Mouse (Mus musculus) lung, postnatal 0 days (tissue): ENCODE data around the gene Nup214. TPM values are rescaled to one million over a fixed set of nuclear protein-coding genes. Genes with fewer than 3 reads are reported as not detected.

ENCODE experiments used
- ATAC-seq: fragments of 200-750 bp; cut with Nextera tagmentation; 2 replicates; pipeline ENCODE4 v1.8.0; 2017; ENCODE audit warnings: moderate library complexity
- DNase-seq: peaks from one replicate; pipeline ENCODE4 v3.0.0-alpha.2; 2016; ENCODE audit warnings: low spot score
- H3K27ac ChIP-seq: fragments of 300-500 bp; sonication (generic); 2 replicates; pipeline ENCODE4 v1.5.1; 2014; ENCODE audit warnings: antibody characterized with exemption, mild to moderate bottlenecking, low read length, mixed read lengths
- H3K27me3 ChIP-seq: fragments of 300-500 bp; sonication (generic); replicated peaks from 2 replicates; pipeline ENCODE4 v1.6.1; 2014; ENCODE audit warnings: low read length, mixed read lengths; ENCODE audit not compliant: insufficient read depth
- H3K36me3 ChIP-seq: fragments of 300-500 bp; sonication (generic); 2 replicates; pipeline ENCODE4 v1.6.1; 2014; ENCODE audit warnings: low read length, mixed read lengths; ENCODE audit not compliant: insufficient read depth
- H3K4me1 ChIP-seq: fragments of 300-500 bp; sonication (generic); 2 replicates; pipeline ENCODE4 v1.6.1; 2014; ENCODE audit warnings: antibody characterized with exemption, low read depth, low read length, mixed read lengths; ENCODE audit not compliant: insufficient read depth
- H3K4me2 ChIP-seq: fragments of 300-500 bp; sonication (generic); replicated peaks from 2 replicates; pipeline ENCODE4 v1.6.1; 2014; ENCODE audit warnings: low read depth, mild to moderate bottlenecking, low read length, moderate library complexity, mixed read lengths
- H3K4me3 ChIP-seq: fragments of 300-500 bp; sonication (generic); 2 replicates; pipeline ENCODE4 v1.5.1; 2014; ENCODE audit warnings: low read depth, low read length
- H3K9ac ChIP-seq: fragments of 300-500 bp; sonication (generic); replicated peaks from 2 replicates; pipeline ENCODE4 v1.6.1; 2014; ENCODE audit warnings: low read depth, mild to moderate bottlenecking
- H3K9me3 ChIP-seq: fragments of 300-500 bp; sonication (generic); 2 replicates; pipeline ENCODE4 v1.6.1; 2016; ENCODE audit warnings: low read length, mixed read lengths
- CTCF ChIP-seq: IDR thresholded peaks from 2 replicates; pipeline ENCODE4 v1.5.1; 2016; ENCODE audit warnings: antibody characterized with exemption, mild to moderate bottlenecking
- EP300 ChIP-seq: IDR thresholded peaks from 2 replicates; pipeline ENCODE4 v1.6.1; 2016; ENCODE audit warnings: antibody characterized with exemption, mild to moderate bottlenecking, control low read depth
- WGBS: fragments of 180-500 bp; shearing (Covaris S2); extraction: QIAGEN DNeasy Blood & Tissue Kit; methylation state at CpG from one replicate; pipeline ENCODE4 v1.1.7; 2014; 5-methylcytosine and 5-hydroxymethylcytosine counted together
- polyA plus RNA-seq: library from polyadenylated mRNA; unstranded; fragments of >200 nt; fragmentation: Nextera tagmentation; extraction: Ambion mirVana; gene quantifications from 2 replicates; pipeline ENCODE4 v1.2.1, GENCODE M21; 2015

The Nup214 gene
- polyA plus RNA-seq, 1 experiment from 2014 or later, result 57.1 TPM

DNA sequence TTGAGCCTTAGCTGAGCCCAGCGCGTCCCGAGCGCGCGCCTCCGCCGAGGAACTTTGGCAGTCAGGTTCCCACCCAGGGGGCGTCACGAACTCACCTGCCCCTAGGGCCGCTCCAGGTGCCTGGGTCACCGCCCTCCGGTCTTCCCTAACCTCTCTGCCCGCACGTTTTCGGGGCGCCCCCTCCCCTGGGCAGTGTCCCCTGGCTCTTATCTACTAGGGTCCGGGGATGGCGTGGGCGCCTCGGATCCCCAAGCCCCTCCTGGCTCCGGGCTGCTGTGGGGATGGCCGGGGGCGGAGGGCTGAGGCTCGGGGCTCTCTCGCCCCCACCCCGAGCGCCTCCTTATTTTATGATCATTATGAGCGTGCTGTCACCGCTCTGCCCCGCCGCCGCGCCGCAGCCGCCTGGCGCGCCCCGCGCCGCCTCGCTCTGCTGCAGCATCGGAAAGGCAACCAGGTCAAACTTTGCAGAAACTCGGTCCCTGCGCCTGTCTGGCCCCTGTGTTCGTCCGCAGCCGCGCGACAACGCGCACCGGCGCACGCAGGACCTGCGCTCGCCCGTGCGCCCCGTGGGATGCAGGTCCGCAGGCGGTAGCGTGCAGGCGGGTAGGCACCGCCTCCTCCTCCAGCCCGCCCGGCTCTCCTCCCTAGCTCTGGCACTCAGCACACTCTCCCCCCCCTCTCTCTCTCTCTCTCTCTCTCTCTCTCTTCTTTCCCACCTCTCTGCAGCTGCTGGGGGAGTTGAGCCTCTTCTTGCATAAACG is 110.1 kb downstream of the Nup214 start, which contains the start of gene Fam78a:
Gene Fam78a (minus strand): TSS at position 747 of the 761 bp plus-strand sequence.
- Histone ChIP-seq H3K27me3 (peaks cover 29% of the 10 kb centered on the region), H3K9me3 (no peaks in the 10 kb centered on the region), H3K4me3 (peak within 1 kb of the TSS; percentile 57), H3K4me2 (peak within 1 kb of the TSS; percentile 86), H3K4me1 (peaks cover 7% of the 10 kb centered on the region; the same call in 1 of the 2 replicates), H3K9ac (no peak within 1 kb of the TSS), H3K36me3 (no peaks in the 10 kb centered on the region), H3K27ac (no peak within 1 kb of the TSS)
- peak; percentile 49 for DNase-seq
- 0 out of 2 replicates have a peak, but pooled peaks have one; percentile 16 for ATAC-seq
- under 1% methylated on average over 62 of the region's 68 CpGs for WGBS
- no peak for TF ChIP-seq CTCF
- no peak for TF ChIP-seq EP300

DNA sequence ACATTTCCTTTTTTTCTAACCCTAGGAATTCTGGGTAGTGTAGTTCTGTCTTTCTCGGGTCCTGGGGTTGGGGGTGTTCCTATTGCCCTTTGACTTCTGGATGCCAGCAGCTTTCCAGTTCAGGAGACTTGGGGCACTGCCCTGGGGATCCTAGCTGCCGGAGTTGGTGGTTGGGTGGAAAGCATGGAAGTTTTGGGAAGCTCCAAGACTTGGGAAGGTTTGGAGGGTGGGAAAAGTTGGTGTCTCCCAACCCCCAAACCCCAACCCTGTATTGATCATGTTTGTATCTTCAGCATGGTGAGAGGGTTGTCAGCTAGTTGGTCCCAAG is 110.6 kb downstream of the Nup214 start:
- DNase-seq (no peak), ATAC-seq (no peak)
- H3K4me1 ChIP-seq, result peaks cover 7% of the 10 kb centered on the region; the same call in 1 of the 2 replicates
- peaks cover 29% of the 10 kb centered on the region for H3K27me3 ChIP-seq
- no peaks in the 10 kb centered on the region for H3K9me3 ChIP-seq
- no peaks in the 10 kb centered on the region for H3K36me3 ChIP-seq
- H3K4me3 ChIP-seq, result peak overlapping the region; percentile 57
- TF ChIP-seq CTCF, result no peak
- TF ChIP-seq EP300, result no peak
- WGBS, result 23% methylated on average over 2 of the region's 2 CpGs
- no peak overlapping the region for H3K9ac ChIP-seq
- H3K4me2 ChIP-seq, result peak overlapping the region; percentile 86
- H3K27ac ChIP-seq, result no peak overlapping the region

DNA sequence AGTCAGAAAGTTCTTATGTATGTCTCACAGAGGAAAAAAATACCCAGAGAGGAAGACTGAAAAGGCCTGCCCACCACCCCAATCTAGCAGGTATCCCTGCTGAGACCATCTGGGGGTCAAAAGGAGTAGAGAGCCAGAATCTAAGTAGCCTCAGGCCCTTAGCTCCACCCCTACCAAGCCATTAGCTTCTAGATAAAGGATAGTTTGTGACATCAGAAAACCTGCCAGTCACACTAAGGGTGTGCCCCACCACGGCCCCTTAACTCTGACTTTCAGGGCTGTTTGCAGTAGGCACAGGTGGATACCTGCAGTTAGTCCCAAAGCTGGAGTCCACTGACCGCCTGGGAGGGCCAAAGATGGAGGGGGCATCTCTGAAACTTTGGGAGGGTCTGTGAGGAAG is 111.0 kb downstream of the Nup214 start:
- whole genome bisulfite sequencing, result 49% methylated on average over 2 of the region's 2 CpGs
- Histone ChIP-seq H3K36me3 (no peaks in the 10 kb centered on the region), H3K4me1 (peaks cover 7% of the 10 kb centered on the region; the same call in 1 of the 2 replicates), H3K27me3 (peaks cover 29% of the 10 kb centered on the region), H3K9ac (no peak overlapping the region), H3K4me2 (no peak overlapping the region), H3K9me3 (no peaks in the 10 kb centered on the region), H3K27ac (no peak overlapping the region), H3K4me3 (no peak overlapping the region)
- ATAC-seq (no peak), DNase-seq (no peak)
- TF ChIP-seq EP300, result no peak
- TF ChIP-seq CTCF, result no peak

- WGBS, result 51% methylated on average over 4 of the region's 4 CpGs
- DNase-seq (no peak), ATAC-seq (no peak)
- H3K4me3 ChIP-seq, result no peak overlapping the region
- H3K27ac ChIP-seq, result no peak overlapping the region
- no peaks in the 10 kb centered on the region for H3K36me3 ChIP-seq
- peaks cover 20% of the 10 kb centered on the region for H3K27me3 ChIP-seq
- H3K4me1 ChIP-seq, result peaks cover 7% of the 10 kb centered on the region; the same call in 1 of the 2 replicates
- no peak overlapping the region for H3K4me2 ChIP-seq
- no peak overlapping the region for H3K9ac ChIP-seq
- no peaks in the 10 kb centered on the region for H3K9me3 ChIP-seq
- TF ChIP-seq CTCF, result no peak
- no peak for TF ChIP-seq EP300
Observed at GRCm38 (mm10) chr2:32087606-32088005, 113.4 kb downstream of the Nup214 start.

- H3K27me3 ChIP-seq, result peaks cover 13% of the 10 kb centered on the region
- TF ChIP-seq CTCF, result no peak
- H3K4me3 ChIP-seq, result peak overlapping the region; percentile 2; the same call in 1 of the 2 replicates
- H3K4me1 ChIP-seq, result peaks cover 7% of the 10 kb centered on the region; the same call in 1 of the 2 replicates
- H3K36me3 ChIP-seq, result no peaks in the 10 kb centered on the region
- WGBS, result 2% methylated on average over 34 of the region's 35 CpGs
- H3K4me2 ChIP-seq, result peak overlapping the region; percentile 45
- peak; percentile 47; the same call in 1 of the 2 replicates for ATAC-seq
- H3K9me3 ChIP-seq, result no peaks in the 10 kb centered on the region
- no peak overlapping the region for H3K9ac ChIP-seq
- DNase-seq, result peak; percentile 27
- no peak overlapping the region for H3K27ac ChIP-seq
Observed at GRCm38 (mm10) chr2:32088372-32088981, 114.2 kb downstream of the Nup214 start.

GRCm38 (mm10) chr2:32089606-32090005 is 115.4 kb downstream of the Nup214 start:
- no peaks in the 10 kb centered on the region for H3K36me3 ChIP-seq
- DNase-seq (peak; percentile 51), ATAC-seq (no peak)
- H3K27me3 ChIP-seq, result 0 out of 2 replicates have a peak, but pooled peaks cover 4% of the 10 kb centered on the region
- H3K27ac ChIP-seq, result no peak overlapping the region
- H3K9ac ChIP-seq, result no peak overlapping the region
- peaks cover 2% of the 10 kb centered on the region; the same call in 1 of the 2 replicates for H3K4me1 ChIP-seq
- H3K9me3 ChIP-seq, result no peaks in the 10 kb centered on the region
- no peak for TF ChIP-seq EP300
- no peak for TF ChIP-seq CTCF
- no peak overlapping the region for H3K4me3 ChIP-seq
- no peak overlapping the region for H3K4me2 ChIP-seq
- 64% methylated on average over 3 of the region's 3 CpGs for WGBS
